Mouse (Mus musculus) cerebral cortex, adult 2 months (tissue): ENCODE results near the gene Tex36.

Source experiments
- WGBS: fragments of 180-500 bp; shearing (Covaris S2); methylation state at CpG from one replicate; pipeline ENCODE4 v1.1.7; 2018; 5-methylcytosine and 5-hydroxymethylcytosine counted together

Gene Tex36

DNA sequence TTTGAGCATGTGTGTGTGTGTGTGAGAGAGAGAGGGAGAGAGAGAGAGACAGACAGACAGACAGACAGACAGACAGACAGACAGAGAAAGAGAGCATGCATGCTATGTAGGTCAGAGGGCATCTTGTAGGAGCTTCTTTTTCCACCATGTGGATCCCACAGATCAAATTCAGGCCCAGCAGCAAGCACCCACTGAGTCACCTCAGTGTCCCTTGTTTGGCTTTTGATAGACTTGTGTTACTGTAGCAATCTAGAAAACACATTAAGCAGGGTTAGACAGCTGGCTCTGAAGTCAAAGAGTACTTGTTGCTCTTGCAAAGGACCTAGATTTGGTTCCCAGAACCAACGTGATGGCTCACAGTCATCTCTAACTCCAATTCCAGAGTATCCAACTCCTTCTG lies 10.2 kb downstream of the Tex36 start:
- 73% methylated on average over 1 of the region's 1 CpGs for WGBS

DNA sequence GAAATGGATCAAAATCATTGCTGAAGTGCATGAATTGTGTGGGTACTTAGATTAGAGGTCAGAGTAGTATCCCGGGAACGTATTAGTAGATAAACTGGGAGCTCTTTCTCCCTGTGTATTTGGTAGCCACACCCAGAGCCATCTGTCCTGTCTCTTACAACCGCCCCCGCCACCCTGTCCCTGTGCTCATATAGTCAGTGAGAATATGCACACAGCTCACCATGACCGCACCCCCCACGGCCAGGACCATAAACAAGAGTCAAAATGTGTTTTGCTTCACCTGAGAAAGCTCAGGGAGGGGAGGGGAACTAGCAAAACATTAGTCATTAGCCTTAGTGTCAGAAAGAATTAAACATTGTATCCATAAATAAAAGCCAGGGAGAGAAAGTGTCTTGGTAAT lies 18.7 kb downstream of the Tex36 start:
- 72% methylated on average over 6 of the region's 6 CpGs for WGBS

DNA sequence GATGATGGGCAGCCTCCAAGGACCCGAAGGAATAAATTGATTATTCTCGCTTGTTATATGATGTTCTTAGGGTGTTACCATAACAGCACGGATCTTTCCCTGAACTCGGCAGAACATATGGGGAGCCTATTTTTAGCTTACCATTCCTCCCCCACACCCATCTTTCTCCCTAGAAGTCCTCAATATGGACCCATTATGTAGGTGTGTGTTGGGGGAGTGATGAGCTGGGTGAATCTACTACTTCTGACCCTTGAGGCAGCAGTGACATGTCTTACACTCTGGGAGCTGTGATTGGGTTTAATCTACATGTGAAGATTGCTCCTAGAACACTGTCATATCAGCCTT lies 21.7 kb downstream of the Tex36 start:
- 55% methylated on average over 4 of the region's 4 CpGs for WGBS

DNA sequence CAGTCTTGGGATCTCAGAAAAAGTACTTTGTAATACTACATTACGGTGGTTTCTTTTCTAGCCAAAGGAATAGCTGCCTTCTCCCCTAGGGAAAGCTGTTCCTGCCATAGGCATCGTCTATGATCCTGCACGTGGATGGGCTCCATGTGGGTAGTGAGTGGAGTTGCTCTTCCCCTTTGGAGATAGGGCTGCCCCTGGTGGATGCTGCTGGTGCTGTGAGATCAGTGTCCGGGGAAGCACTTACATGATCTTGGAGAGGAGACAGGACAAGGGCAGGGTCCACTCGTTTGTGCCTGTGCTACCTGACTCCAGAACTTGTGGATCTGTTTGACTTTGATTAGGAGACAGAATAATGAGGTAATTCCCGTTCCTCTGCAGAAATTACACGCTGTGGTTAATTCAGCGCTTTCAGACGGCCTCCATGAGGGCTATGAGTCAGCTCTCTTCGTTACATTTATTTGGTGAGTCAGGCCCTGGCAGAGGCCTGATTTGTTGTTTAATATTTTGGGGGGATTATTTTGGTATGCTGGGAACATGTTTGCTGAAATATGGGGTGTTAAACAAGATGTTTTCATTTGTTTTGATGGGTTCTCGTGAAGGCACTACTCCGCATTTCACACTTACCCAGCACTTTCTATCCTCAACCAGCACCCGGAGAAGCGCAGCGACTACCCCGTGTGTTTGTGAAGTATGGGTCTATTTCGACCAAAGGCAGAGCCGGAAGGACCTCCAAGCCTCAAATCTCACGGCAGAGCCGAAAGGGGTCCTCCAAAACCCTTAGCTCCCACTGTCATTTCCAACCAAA lies 22.3 kb downstream of the Tex36 start:
- 45% methylated on average over 20 of the region's 20 CpGs for WGBS

DNA sequence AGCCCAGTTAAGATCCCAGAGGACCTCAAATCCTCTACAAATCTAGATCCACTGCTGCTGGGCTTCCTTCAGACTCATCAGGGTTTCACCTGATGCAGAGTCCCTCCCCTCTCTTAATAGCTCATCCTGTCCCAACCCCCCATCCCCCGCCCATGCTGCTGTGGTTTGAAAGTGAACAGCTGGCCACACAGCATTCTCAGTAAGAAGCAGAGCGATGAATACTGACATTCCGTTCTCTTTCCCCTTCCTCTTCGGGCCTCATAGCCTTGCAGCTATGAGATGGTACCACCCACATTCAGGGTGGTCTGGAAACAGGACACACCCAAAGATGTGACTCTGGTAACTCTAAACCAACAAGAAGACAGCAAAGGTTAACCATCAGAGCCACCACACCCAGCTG lies 25.1 kb downstream of the Tex36 start:
- WGBS, result 73% methylated on average over 4 of the region's 4 CpGs

DNA sequence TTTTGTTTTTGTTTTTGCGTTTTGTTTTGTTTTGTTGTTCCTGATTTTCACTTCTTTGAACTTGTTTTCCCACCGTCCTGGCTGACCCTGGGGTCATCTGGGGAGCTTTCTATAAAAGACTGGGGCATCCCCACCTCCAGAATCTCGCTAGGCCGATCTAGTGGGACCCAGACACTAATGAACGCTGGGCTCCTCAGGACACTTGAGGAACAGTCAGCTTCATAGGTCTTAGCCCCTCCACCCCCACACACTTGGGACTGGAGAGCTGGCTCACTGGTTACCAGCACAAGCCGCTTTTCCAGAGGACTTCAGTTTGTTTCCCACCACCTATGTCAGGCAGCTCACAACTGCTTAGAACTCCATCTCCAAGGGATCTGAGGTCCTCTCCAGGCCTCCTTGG lies 25.7 kb downstream of the Tex36 start:
- WGBS, result 79% methylated on average over 6 of the region's 6 CpGs

DNA sequence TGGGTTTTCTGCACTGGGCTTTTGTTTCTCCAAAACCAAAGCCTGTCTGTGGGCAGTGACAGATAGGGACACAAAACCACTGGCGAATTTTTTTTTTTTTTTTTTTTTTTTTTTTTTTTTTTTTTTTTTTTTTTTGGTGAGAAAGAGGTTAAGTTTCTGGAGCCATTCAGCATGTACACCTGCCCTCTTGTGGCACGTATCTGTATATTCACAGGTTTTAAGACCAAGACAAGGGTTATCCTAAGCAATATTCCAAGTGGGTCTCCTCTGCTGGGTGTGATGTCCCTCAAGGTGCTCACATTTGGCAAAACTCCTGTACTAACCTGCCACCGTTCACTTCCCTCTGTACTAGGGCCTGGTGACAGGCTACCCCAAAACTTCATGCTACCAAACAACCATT lies 30.0 kb downstream of the Tex36 start:
- whole genome bisulfite sequencing, result 30% methylated on average over 3 of the region's 3 CpGs

DNA sequence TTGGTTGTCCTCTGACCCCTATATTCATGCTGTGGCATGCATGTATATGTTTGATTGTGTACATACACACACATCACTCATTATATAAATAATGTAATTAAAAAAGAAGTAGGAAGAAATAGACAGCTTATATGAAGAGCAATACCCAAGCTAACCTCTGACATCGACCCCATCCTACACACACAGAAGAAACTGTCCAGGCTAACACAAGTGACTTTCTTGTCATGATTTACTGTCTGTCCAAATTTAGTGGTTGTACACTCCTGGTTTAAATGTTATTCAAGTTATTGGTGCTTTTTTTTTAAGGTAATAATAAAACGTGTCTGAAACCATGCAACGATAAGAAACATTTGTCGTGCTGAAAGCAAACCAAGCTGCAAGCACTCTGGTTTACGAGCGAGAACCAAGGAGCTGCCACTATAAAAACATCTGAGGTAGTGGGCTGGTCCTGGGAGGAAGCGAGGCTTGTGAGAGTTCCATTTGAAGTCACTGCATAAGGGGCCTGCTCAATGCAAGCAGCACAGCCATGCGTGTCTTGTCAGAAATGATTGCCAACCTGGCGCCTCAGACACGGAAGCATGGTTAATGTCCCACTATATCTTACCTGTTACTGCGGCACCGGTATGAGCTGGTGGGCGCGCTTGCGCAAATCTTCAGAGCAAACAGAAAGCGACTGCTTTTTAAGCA lies 32.6 kb downstream of the Tex36 start:
- WGBS, result 92% methylated on average over 16 of the region's 16 CpGs

DNA sequence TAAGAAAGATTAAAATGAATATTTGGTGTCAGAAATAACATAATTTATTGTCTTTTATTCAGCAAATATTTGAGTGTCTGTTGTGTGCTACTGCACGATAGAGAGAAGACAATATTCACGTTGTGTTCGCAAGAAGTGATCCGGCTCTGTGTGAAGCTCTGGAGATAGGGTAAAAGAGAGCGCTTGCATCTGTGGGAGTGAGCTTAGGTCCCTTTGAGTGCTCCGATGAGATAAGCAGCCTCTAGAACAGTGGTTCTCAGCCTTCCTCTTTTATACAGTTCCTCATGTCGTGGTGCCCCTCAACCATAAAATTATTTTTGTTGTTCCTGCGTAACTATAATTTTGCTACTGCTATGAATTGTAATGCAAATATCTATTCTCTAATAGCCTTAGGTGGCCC lies 37.4 kb downstream of the Tex36 start:
- WGBS, result 83% methylated on average over 8 of the region's 8 CpGs

DNA sequence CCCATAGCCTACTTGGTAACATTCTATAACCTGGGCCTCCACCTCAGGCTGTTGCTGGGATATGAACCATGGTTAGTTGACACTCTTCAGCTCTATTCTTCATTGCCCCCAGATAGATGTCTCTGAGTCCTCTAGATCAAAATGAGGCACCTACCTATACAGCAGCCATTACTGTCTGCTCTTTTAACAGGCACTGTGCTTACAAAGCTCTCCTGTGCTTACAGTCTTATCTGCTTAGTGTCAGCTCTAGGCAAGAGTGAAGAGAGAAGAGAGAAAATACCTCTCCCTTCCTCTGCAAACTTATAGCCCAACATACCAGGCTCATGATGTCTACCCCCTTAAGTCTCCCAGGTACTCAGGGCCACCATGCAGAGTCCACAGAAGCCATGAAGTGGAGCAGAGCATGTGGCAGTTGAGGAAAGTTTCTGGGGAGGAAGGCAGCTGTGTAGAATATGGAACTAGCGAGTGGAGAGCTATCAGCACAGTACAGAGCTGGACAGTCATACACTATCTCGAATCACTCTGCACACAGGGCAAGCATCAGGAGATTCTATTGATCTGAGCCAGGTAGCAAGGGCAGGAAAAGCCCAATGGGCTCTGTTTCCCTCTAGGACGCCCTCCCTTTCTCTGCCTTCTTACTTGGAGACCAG lies 38.7 kb downstream of the Tex36 start:
- WGBS, result 84% methylated on average over 3 of the region's 3 CpGs

DNA sequence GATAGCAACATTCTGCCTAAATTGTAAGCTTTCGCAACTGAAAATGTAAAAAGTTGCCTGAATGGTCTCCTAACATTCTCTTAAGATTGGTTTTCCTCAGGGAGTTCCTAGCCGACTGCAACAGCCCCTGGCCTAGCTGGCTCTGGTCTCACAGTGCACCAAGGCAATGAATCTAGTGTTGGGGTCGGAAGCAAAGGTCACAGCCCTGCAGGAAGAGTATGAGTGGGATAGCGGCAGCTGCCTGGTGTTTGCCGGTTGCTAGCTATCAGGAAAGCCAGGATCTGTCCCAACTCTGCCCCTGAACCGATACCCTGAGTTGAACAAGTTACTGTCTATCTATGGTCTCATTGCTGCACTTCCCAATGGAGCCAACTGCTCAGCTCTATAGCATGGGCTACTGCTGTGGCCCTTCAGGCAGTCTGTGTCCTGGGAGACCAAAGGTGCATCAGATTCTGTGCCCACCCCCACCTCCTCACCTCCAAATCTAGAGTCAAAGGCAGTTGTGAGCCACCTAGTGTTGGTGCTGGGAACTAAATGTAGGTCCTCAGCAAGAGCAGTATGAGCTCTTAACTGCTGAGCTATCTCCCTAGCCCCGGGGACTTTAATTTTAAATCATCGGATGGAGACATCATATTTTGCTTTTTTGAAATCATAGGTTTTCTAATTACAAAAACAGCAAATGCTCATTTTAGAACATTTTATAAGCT lies 46.0 kb downstream of the Tex36 start:
- whole genome bisulfite sequencing, result 82% methylated on average over 8 of the region's 8 CpGs

DNA sequence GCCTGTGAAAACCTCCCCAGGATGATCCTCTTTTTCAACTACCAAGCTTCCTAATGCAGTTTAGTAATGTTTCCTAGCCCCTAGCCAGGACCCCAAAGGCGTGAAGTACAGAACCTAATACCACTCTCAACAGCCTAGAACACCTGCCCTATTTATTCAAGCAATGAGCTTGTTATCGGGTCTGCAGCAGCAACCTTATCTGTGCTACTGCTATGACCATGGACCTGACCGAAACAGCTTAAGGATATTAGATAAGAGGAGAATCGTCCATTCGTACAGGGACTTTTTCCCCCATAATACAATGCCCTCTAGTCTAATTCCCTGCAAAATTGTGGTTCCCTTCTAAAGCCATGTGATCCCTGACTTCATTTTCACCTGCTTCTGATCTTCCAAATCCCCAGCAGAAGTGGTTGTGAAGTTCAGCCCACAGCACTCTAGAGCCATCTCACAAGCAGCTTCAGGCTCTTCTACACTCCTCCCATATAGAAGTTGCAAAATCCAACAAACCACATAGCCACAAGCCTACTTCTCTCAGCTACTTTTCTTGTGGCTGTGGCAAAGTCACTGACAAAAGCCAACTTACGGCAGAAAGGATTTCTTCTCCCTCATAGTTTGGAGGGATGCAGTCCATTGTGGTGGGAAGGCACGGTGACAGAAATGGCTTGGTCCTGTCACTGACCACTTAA lies 49.5 kb downstream of the Tex36 start:
- WGBS, result 92% methylated on average over 7 of the region's 7 CpGs

DNA sequence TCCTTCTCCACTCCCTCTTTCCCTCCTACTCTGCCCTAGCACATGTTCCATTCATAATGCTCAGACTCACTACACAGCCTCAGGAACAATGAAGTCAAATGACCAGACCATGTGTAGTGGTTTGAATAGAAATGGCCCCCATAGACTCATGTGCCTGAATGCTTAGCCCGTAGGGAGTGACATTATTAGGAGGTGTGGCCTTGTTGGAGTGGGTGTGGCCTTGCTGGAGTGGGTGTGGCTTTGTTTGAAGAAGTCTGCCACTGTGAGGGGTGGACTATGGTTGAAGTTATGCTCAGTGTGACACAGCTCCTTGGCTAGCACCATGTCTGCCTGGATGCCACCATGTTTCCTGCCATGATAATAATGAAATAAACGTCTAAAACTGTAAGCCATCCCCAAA lies 51.0 kb downstream of the Tex36 start:
- 57% methylated on average over 2 of the region's 2 CpGs for WGBS

DNA sequence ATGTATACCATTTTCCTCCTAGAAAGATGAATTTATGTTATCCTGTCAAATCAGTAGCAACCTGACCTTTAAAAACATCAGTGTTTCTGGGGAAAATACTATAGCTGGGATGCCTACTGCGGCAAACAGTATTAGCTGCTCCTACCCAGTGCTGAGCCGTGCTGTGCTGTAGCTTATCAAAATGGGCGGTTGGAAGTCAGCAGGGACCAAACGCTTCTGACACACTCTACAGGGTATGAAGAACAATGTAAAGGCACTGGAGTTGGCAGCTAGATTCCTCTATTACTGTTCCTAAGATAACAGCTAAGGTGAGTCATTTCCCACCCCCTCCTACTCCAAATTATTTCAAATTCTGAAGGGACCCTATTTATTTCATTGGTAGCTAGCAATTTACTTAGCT lies 53.5 kb downstream of the Tex36 start:
- WGBS, result 75% methylated on average over 4 of the region's 4 CpGs

DNA sequence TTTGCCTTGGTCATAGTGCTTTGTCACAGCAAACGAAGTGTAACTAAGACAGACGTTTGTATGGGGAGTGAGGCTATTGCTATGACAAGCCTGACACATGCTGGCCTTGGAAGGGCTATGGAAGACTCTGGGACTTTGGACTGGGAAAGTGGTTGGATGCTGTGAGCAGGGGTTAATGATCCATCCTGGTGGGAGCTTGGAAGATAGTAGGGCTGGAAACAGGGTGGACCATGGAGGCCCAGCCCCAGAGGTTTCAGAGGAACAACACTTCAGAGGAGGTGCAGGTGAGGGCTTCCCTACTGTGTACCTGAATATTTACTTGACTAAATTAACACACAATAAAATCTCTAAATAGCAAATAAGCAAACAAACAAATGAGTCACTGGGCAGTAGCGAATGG lies 56.3 kb downstream of the Tex36 start:
- WGBS, result 84% methylated on average over 3 of the region's 3 CpGs

DNA sequence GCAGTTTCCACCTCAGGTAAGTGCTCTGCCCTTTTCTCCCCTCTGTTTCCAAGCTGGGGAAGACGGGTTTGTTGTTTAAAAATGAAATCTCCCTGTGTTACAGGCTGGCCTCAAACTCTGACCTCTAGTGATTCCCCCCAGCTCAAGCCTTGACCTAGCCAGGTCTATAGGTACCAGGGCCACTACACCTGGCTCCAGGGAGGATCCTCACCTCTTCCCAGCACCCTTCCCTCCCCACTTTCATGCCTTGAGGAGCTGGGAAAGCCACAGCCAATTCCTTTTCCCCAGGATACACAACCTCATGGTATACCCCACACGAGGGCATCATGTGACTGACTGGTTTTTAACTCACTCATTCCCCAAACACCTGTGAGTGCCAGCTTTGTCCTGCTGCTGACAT lies 57.0 kb downstream of the Tex36 start:
- 68% methylated on average over 2 of the region's 2 CpGs for WGBS

DNA sequence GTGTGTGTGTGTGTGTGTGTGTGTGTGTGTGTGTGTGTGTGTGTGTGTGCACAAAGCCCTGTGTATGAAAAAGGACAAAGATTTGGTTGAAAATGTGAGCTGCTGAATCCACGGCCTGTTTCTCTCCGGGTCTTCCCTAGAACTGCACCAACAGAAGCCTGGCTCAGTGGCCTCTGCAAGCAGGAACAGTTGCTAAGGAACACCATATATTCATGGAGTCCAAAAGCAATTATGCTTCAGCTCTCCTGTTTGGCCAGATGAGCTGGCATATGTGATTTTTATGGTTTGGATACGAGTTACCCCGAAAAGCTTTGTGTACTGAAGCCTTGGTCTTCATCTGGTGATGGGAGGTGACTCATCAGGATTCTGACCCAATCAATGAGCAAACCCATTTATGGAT lies 58.8 kb downstream of the Tex36 start:
- WGBS, result 57% methylated on average over 4 of the region's 4 CpGs

DNA sequence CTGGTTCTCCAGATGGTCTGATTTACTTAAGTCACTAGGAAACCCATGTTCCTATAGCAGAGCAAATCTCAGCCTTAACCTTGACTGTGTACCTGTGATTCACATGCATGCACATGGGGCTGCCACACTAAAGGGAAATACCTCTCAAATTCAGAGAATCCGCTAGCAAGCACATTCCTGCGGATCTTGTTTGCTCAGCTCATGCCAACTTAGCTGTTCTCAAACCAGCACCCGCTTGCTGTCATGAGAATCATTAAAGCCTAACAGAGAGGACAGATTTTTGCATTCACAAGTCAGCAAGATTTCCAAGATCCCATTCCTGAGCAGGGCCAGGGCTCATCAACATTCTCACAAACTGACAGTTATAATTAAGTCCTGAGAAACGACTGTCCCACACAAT lies 64.6 kb downstream of the Tex36 start:
- WGBS, result 74% methylated on average over 4 of the region's 4 CpGs
